Mouse (Mus musculus): ENCODE measurements around the gene Asdurf. TPM values are rescaled to one million over a fixed set of nuclear protein-coding genes. Genes with fewer than 3 reads are reported as not detected.
"Not testable (repeated sequence)": the region's sequence is repeated elsewhere in the genome, so short reads cannot be mapped to it uniquely, and the experiment has no call there.

Gene Asdurf
- 1.5 and 15.8 TPM in 2 replicates for polyA plus RNA-seq (2015; fragmentation: Nextera tagmentation; extraction: Ambion mirVana)

DNA sequence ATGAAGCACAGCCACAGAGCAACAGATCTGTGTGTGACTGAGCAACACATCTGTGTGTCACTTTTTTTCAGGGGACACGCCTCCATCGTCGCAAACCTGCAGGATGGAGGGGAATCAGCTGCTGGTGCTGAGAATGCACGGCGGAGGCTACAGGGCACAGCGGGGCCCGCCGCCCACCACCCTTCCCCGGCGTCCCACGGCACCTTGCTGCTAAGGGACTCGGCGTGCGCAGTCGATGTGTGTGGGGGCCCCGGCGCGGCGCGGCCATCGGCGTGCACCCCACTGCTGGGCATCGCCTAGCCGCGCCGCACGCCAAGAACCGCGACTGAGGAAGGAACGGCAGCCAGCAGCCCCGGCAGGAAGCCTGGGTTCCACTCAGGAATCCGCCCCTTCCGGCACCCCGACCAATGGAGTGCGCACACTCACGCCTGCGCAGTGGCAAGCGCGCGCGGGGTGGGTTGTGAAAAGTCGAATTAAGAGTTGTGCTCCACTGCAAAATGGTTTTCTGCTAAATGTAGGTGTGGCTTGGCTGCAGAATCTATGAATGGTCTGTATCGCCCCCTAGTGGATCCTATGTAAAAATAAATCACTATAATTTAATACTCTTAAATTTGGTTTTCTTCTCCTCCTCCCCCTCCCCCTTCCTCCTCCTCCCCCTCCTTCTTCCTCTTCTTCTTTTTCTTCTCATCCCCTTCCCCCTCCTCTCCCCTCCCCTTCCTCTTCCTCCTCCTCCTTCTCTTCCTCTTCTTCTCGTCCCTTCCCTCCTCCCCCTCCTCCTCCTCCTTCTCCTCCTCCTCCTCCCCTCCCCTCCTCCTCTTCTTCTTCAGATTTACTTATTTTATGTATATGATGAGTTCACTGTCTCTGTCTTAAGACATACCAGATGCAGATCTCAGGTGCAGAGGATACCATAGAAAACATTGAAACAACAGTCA lies at the start of gene Asdurf, which contains the start of the genes Gm28551 and Asnsd1:
Gene Asdurf (minus strand): TSS at position 293 of the 935 bp plus-strand sequence.
Gene Gm28551 (minus strand): TSS at position 341 of the 935 bp plus-strand sequence.
Gene Asnsd1 (minus strand): TSS at position 426 of the 935 bp plus-strand sequence.
- Histone ChIP-seq H3K36me3 (ENCODE audit: poor library complexity, severe bottlenecking) (peaks cover 21% of the 10 kb centered on the region), H3K4me1 (peaks cover 7% of the 10 kb centered on the region), H3K27ac (peak within 1 kb of the TSS; percentile 83), H3K27me3 (no peaks in the 10 kb centered on the region), H3K9me3 (replicated peaks) (no peaks in the 10 kb centered on the region), H3K4me2 (peak within 1 kb of the TSS; percentile 62), H3K9ac (peak within 1 kb of the TSS; percentile 92), H3K4me3 (peak within 1 kb of the TSS; percentile 77)
- ATAC-seq = peak; percentile 100
- 0% methylated on average over 43 of the region's 44 CpGs for WGBS

DNA sequence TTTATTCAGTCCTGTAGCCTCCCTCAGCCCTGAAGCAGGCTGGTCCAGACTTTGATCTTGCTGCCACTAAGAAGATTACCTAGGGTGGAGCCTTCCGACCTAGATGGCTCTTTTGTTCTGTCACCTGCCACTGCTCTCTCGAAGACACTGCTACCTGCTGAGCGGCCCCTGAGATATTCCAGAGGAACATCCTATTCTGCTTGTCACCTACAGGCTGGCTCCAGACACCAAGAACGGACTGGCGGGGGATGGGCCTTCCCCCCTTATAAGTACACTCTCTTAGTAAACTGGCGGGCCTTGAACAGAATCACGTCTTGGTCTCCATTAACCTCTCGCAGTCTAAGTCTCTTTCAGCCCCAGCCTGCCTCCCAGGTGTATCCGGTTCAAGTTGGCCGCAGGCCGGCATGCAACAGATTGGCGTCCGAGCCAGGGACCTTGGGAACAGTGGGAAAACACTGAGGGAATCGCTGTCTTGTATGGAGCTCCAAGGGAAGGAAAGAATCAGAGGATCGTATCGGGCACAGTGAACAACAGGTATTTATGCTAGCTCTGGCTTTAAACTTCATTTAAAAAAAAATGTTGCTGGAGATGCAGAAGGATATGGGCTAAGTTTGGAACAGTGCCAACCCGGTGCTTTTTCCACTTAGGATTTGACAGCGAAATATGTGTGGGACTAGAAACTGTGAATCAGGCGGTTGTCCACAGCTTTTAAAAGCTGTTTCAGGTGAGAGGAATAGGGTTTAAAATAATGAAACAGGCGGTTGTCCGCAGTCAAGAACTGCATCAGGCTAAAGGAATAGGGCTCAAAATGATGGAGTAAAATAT lies 41.7 kb upstream of the Asdurf start:
- ATAC-seq; H3K4me3 ChIP-seq; H3K9ac ChIP-seq; H3K9me3 ChIP-seq (replicated peaks); H3K27me3 ChIP-seq; H3K36me3 ChIP-seq (ENCODE audit: poor library complexity, severe bottlenecking); H3K27ac ChIP-seq; H3K4me1 ChIP-seq: not testable (repeated sequence)
- WGBS = 34% methylated on average over 21 of the region's 21 CpGs
- H3K4me2 ChIP-seq = peak overlapping the region; percentile 31

DNA sequence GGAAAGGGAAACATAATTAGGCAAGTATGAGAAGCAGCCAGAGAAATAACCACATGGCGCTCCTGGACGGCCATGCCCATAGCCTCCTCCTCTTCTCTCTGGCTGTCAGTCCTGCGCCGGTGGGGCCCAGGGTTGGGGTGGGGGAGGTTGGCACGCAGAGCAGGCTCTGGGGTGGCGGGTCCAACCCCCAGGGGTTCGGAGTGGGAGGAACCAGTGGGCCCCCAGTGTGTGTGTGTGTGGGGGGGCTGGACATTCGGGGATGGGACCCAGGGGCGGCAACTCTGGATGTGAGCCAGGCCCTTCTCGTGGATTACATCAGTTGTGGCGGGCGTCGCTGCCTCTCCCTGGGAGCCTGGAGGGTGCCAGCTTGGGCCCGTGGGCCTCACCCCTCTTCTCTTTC lies 36.3 kb upstream of the Asdurf start:
- Histone ChIP-seq H3K27ac (no peak overlapping the region), H3K9ac (no peak overlapping the region), H3K4me3 (no peak overlapping the region), H3K4me1 (no peaks in the 10 kb centered on the region), H3K27me3 (no peaks in the 10 kb centered on the region), H3K4me2 (no peak overlapping the region), H3K36me3 (ENCODE audit: poor library complexity, severe bottlenecking) (no peaks in the 10 kb centered on the region), H3K9me3 (replicated peaks) (peaks cover 8% of the 10 kb centered on the region; the same call in 1 of the 2 replicates)
- 95% methylated on average over 14 of the region's 14 CpGs for WGBS
- ATAC-seq = no peak

DNA sequence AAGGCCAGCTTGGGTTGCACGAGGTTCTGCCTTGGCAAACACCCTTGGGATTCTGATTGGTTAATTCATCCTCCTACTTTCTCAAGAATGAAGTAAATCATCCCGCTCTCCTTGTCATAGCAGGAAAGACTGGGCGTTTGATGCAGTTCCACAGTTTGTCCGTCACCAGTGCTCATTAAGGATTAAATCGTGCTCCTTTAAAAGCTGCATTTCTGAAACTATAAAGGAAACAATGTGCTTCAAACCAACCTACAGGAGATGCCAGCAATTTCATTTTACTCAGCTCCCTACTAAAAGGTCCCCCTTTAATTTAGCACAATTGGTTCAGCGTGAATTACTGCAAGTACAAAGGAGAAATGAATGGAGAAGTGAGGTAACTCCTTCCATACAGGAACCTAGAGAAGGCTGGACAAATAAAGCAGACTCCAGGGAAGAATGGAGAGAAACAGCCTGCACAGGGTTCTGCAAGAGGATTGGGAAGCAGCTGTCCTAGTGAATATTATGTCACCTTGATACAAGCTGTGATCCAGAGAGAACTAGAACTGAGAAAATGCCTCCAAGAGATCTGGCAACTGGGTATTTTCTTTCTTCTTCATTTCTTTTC lies 31.8 kb upstream of the Asdurf start:
- 12% methylated on average over 6 of the region's 6 CpGs for WGBS
- Histone ChIP-seq H3K36me3 (ENCODE audit: poor library complexity, severe bottlenecking) (no peaks in the 10 kb centered on the region), H3K27ac (no peak overlapping the region), H3K4me3 (no peak overlapping the region), H3K9me3 (replicated peaks) (peaks cover 5% of the 10 kb centered on the region; the same call in 1 of the 2 replicates), H3K27me3 (no peaks in the 10 kb centered on the region), H3K4me2 (no peak overlapping the region), H3K4me1 (no peaks in the 10 kb centered on the region), H3K9ac (no peak overlapping the region)
- ATAC-seq = peak; percentile 80

DNA sequence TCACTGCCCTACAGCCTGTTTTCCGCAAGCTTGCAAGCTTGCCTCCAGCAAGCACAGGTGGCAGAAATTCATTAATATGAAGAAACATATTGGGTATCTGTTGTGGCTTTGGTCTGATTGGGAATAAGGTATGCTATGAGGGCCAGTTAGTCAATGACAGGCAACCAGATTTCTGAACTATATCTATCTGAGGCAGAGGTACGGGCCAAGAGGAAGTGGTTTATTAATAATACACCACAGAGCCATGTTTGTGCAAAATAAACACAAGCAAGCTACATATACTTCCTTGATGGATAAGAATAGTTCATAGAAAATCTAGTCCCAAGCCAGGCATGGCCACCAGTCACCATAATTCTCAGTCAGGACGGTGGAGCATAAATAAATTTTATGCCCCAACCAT lies 25.3 kb upstream of the Asdurf start:
- no peak overlapping the region for H3K4me2 ChIP-seq
- H3K4me3 ChIP-seq = no peak overlapping the region
- H3K9ac ChIP-seq = no peak overlapping the region
- no peaks in the 10 kb centered on the region for H3K36me3 ChIP-seq (ENCODE audit: poor library complexity, severe bottlenecking)
- ATAC-seq = no peak
- WGBS = 70% methylated on average over 3 of the region's 3 CpGs
- H3K4me1 ChIP-seq = no peaks in the 10 kb centered on the region
- no peaks in the 10 kb centered on the region for H3K9me3 ChIP-seq (replicated peaks)
- no peak overlapping the region for H3K27ac ChIP-seq
- H3K27me3 ChIP-seq = no peaks in the 10 kb centered on the region

DNA sequence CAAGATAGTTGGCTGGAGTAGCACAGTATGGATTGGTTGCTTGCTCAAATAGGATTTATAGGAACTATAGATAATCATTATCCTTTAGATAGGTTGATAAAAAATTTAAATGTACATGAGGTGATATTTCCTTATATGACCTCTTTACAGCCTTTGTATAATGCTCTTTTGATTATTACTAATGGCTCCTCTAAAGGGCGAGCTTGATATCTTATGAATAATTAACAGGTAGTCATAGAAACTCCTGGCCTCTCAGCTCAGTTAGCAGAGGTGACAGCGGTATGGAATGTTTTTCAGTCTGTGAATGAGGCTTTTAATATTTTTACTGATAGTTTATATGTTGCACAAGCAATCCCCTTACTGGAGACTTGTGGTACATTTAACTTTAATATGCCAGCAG lies 23.5 kb upstream of the Asdurf start:
- H3K27ac ChIP-seq; H3K4me3 ChIP-seq; H3K9me3 ChIP-seq (replicated peaks); H3K9ac ChIP-seq; ATAC-seq; H3K4me2 ChIP-seq; H3K36me3 ChIP-seq (ENCODE audit: poor library complexity, severe bottlenecking); H3K4me1 ChIP-seq; H3K27me3 ChIP-seq: not testable (repeated sequence)
- 90% methylated on average over 2 of the region's 2 CpGs for WGBS

DNA sequence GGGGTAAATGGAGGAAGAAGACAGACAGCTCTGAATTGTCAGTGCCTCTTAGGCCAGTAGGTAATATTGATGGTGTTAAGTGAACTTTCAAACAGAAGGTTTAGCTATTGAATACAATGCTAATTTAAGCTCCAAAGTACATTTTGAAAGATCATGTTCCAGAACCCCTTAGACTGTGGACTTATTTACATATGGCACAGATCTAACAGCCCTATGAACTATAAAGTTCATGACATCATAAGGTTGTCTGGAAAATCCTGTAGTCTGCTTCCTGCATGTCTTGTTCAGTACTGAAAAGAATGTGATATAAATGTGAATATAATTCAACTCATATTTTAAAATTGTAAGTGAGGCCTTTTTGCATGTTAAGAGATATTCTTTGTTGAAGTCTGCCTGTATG lies 6.6 kb upstream of the Asdurf start:
- no peak overlapping the region for H3K9ac ChIP-seq
- no peaks in the 10 kb centered on the region for H3K27me3 ChIP-seq
- ATAC-seq = no peak
- H3K4me3 ChIP-seq = no peak overlapping the region
- H3K9me3 ChIP-seq (replicated peaks) = no peaks in the 10 kb centered on the region
- no peak overlapping the region for H3K27ac ChIP-seq
- H3K36me3 ChIP-seq (ENCODE audit: poor library complexity, severe bottlenecking) = no peaks in the 10 kb centered on the region
- H3K4me1 ChIP-seq = no peaks in the 10 kb centered on the region
- no peak overlapping the region for H3K4me2 ChIP-seq

DNA sequence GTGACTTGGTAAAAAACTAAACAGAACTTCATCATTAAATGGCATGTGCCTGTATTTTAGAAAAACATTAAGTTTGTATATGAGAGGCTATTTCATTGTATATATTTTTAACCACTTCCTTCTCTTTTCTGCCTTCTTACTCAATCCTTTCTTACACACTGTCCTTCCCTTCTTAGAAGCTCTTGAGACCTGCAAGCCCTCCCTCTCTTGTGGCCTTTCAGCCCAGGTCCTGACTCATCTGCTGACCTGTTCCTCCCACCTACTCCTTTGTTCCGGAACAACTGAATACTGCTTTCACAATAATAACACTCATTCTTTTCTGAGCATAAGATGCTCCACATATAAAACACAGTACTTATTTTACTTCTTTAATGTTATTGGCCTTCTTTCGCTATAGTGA lies 11.3 kb downstream of the Asdurf start:
- no peak overlapping the region for H3K27ac ChIP-seq
- H3K4me1 ChIP-seq = no peaks in the 10 kb centered on the region
- ATAC-seq = no peak
- peaks cover 13% of the 10 kb centered on the region; the same call in 1 of the 2 replicates for H3K9me3 ChIP-seq (replicated peaks)
- H3K9ac ChIP-seq = no peak overlapping the region
- no peak overlapping the region for H3K4me3 ChIP-seq
- no peak overlapping the region for H3K4me2 ChIP-seq
- no peaks in the 10 kb centered on the region for H3K27me3 ChIP-seq
- H3K36me3 ChIP-seq (ENCODE audit: poor library complexity, severe bottlenecking) = peaks cover 51% of the 10 kb centered on the region
- over 99% methylated on average over 2 of the region's 2 CpGs for WGBS

DNA sequence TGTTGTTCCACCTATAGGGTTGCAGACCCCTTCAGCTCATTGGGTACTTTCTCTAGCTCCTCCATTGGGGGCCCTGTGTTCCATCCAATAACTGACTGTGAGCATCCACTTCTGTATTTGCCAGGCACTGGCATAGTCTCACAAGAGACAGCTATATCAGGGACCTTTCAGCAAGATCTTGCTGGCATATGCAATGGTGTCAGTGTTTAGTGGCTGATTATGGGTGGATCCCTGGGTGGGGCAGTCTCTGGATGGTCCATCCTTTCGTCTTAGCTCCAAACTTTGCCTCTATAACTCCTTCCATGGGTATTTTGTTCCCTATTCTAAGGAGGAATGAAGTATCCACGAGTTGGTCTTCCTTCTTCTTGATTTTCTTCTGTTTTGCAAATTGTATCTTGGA lies 15.0 kb downstream of the Asdurf start:
- not testable (repeated sequence) for H3K27ac ChIP-seq, ATAC-seq, H3K27me3 ChIP-seq, H3K4me3 ChIP-seq, H3K9ac ChIP-seq, H3K4me1 ChIP-seq, H3K4me2 ChIP-seq
- 68% methylated on average over 2 of the region's 2 CpGs for WGBS
- Histone ChIP-seq H3K9me3 (replicated peaks) (peaks cover 13% of the 10 kb centered on the region; the same call in 1 of the 2 replicates), H3K36me3 (ENCODE audit: poor library complexity, severe bottlenecking) (peaks cover 22% of the 10 kb centered on the region)

DNA sequence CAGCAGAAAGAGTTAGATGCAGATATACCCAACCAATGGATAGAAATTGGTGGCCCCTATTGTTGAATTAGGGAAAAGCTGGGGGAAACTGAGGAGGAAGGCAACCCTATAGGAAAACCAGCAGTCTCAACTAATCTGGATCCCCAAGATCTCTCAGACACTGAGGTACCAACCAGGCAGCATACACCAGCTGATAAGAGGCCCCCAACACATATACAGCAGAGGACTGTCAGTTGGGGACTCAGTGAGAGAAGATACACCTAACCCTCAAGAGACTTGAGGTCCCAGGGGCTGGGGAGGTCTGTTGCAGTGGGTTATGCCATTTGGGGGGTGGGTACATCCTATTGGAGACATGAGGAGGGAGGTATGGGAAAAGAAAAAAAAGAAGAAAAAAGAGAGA lies 17.0 kb downstream of the Asdurf start:
- Histone ChIP-seq H3K4me3 (no peak overlapping the region), H3K36me3 (ENCODE audit: poor library complexity, severe bottlenecking) (peaks cover 3% of the 10 kb centered on the region), H3K27me3 (no peaks in the 10 kb centered on the region), H3K9ac (no peak overlapping the region), H3K4me2 (no peak overlapping the region), H3K4me1 (no peaks in the 10 kb centered on the region), H3K27ac (no peak overlapping the region), H3K9me3 (replicated peaks) (peaks cover 2% of the 10 kb centered on the region; the same call in 1 of the 2 replicates)
- ATAC-seq = no peak

DNA sequence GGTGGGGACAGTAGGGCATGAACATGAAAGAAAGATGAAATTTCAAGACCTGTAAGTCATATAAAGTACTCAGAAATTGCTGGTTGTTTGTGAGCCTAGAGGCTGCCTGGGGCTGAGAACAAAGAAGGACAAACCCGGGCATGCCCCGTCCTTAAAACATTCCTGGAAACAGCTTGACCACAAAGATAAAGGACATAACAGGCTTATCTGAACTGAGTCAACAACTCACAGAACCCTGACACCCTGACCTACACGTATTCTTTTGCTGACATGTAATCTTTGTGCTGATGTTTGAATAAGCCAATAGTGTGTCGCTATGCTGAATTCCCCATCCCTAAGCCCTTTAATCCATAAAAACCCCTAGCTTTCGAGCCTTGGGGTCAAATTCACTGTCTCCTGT lies 18.9 kb downstream of the Asdurf start:
- H3K4me2 ChIP-seq; H3K27me3 ChIP-seq; H3K27ac ChIP-seq; H3K9ac ChIP-seq; ATAC-seq; H3K4me1 ChIP-seq; H3K9me3 ChIP-seq (replicated peaks); H3K36me3 ChIP-seq (ENCODE audit: poor library complexity, severe bottlenecking); H3K4me3 ChIP-seq: not testable (repeated sequence)
- 84% methylated on average over 5 of the region's 5 CpGs for WGBS
